8 mouse cellular contexts compared by ENCODE assay signal in genomic region chr8:27677143-27678106, GRCm38 (mm10).
A peak's percentile ranks its signal among the peaks of the same experiment; 100 is the strongest.
DNase-seq lines count a peak whose midpoint lies in the region; ATAC-seq lines count a peak whose summit lies in the region.

No protein-coding gene starts in this region.

- no peak overlapping the region for H3K4me3 ChIP-seq in embryonic facial prominence, embryonic 11.5 days (ENCODE audit: low read depth, low read length)
- H3K4me3 ChIP-seq in hindbrain, embryonic 16.5 days (ENCODE audit: low read length): no peak overlapping the region

- no peak overlapping the region for H3K27ac ChIP-seq in embryonic facial prominence, embryonic 11.5 days (replicated peaks; ENCODE audit: low read depth, low read length)
- no peak overlapping the region for H3K27ac ChIP-seq in hindbrain, embryonic 16.5 days (ENCODE audit: low read depth, low read length)

- WGBS in embryonic facial prominence, embryonic 11.5 days: 39% methylated on average over 13 of the region's 13 CpGs
- 29% methylated on average over 13 of the region's 13 CpGs for WGBS in hindbrain, embryonic 16.5 days

- H3K27me3 ChIP-seq in embryonic facial prominence, embryonic 11.5 days (ENCODE audit: control insufficient read depth, insufficient read depth, low read length): no peaks in the 10 kb centered on the region
- H3K27me3 ChIP-seq in hindbrain, embryonic 16.5 days (replicated peaks; ENCODE audit: control insufficient read depth, insufficient read depth, low read length): no peaks in the 10 kb centered on the region

- H3K4me2 ChIP-seq in embryonic facial prominence, embryonic 11.5 days (ENCODE audit: low read depth, low read length): no peak overlapping the region
- H3K4me2 ChIP-seq in hindbrain, embryonic 16.5 days (ENCODE audit: low read length): peak overlapping the region; percentile 25; the same call in 1 of the 2 replicates

- DNase-seq in ovary, postnatal 14 days (ENCODE audit: low spot score): peak; percentile 6
- no peak for DNase-seq in ovary, postnatal 10 days (ENCODE audit: low spot score)
- peak; percentile 28 for DNase-seq in adrenal gland, postnatal 14 days
- peak; percentile 75 for DNase-seq in embryonic facial prominence, embryonic 11.5 days (ENCODE audit: low spot score)
- DNase-seq in lung, postnatal 10 days: peak; percentile 16
- DNase-seq in right cerebral cortex, postnatal 14 days: peak; percentile 50
- no peak for DNase-seq in spleen, adult 18-20 months

- no peaks in the 10 kb centered on the region for H3K4me1 ChIP-seq in embryonic facial prominence, embryonic 11.5 days (ENCODE audit: control insufficient read depth, insufficient read depth, low read length)
- H3K4me1 ChIP-seq in hindbrain, embryonic 16.5 days (ENCODE audit: control insufficient read depth, insufficient read depth, low read depth, low read length): no peaks in the 10 kb centered on the region

- no peak overlapping the region for H3K9ac ChIP-seq in embryonic facial prominence, embryonic 11.5 days (replicated peaks; ENCODE audit: low read length)
- no peak overlapping the region for H3K9ac ChIP-seq in hindbrain, embryonic 16.5 days (ENCODE audit: low read depth, low read length)

- H3K36me3 ChIP-seq in embryonic facial prominence, embryonic 11.5 days (replicated peaks; ENCODE audit: control insufficient read depth, insufficient read depth, low read depth, low read length): no peaks in the 10 kb centered on the region
- no peaks in the 10 kb centered on the region for H3K36me3 ChIP-seq in hindbrain, embryonic 16.5 days (ENCODE audit: control insufficient read depth, insufficient read depth, low read length)

- no peaks in the 10 kb centered on the region for H3K9me3 ChIP-seq in embryonic facial prominence, embryonic 11.5 days (replicated peaks; ENCODE audit: control insufficient read depth, low read length)
- H3K9me3 ChIP-seq in hindbrain, embryonic 16.5 days (ENCODE audit: control insufficient read depth, low read length): no peaks in the 10 kb centered on the region

- ATAC-seq in embryonic facial prominence, embryonic 11.5 days (replicated peaks; ENCODE audit: insufficient number of reproducible peaks, low FRiP score, low TSS enrichment, low read depth): peak; percentile 34; the same call in 1 of the 2 replicates
- peak; percentile 50; the same call in 1 of the 2 replicates for ATAC-seq in hindbrain, embryonic 16.5 days

Comparison
In these comparisons a context has a peak if more than half of its experiments do, and no peak if none do; other contexts are left out.
1. DNase-seq: peak in ovary, postnatal 14 days (single experiment), adrenal gland, postnatal 14 days (single experiment), embryonic facial prominence, embryonic 11.5 days (single experiment), lung, postnatal 10 days (single experiment) and right cerebral cortex, postnatal 14 days (single experiment); none in ovary, postnatal 10 days (single experiment) and spleen, adult 18-20 months (0 of 2).